Mouse (Mus musculus): ENCODE data around the gene Plekhg6.

DNA sequence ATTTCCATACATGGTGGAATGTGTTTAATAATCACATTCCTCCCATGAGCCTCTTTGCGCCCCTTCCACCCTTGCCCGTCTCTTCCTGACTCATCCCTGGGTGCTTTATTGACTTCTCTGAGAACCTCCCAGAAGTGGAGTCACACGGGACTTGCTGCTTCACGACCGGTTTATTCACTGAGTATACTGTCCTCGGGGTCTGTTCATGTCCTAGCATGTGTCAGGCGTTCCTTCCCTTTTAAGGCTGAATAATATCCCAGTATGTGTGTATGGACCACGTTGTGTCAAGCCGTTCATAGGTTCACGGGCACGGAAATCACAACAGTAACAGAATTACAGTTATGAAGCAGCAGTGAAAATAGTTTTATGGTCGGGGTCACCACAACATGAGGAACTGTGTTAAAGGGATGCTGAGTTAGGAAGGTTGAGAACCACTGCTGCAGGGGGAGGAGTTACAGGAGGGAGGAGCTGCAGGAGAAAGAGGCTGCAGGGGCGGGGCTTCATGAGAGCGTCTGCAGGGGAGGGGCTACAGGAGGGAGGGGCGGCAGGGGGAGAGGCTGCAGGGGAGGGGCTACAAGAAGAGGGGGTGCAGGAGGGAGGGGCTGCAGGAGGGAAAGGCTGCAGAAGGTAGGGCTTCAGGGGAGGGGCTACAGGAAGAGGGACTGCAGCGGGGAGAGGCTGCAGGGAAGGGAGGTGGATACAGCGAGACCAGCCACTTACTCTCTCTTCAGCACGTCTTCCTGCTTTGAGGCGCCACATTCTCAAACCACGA, 41.6 kb upstream of the Plekhg6 start:
- TF ChIP-seq CTCF (IDR thresholded peaks at IDR 0.05; ENCODE audit: low read depth) (no peak), EP300 (IDR thresholded peaks at IDR 0.05; ENCODE audit: low read depth) (no peak)
